13 mouse cellular contexts compared by ENCODE assay signal in the genomic region with DNA sequence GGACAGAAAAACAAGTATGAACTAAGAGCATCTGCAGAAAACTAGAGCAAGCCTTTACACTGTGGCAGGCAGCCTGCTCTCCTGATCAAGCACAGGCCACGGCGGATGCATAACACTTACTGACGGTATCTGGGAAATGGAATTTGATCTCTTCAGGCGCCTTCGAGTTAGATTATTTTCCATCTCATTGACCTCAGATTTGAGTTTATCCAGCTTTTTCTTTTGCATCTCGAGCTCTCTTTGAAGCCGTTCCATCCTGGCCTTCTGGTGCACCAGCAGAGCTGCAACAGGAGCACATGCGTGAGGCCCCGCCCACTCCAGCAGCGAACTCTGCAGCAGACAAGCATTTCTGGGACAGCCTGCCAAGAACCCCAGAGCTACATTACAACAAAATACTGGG. TPM values are rescaled to one million over a fixed set of nuclear protein-coding genes. Genes with fewer than 3 reads are reported as not detected.
DNase-seq lines count a peak whose midpoint lies in the region; ATAC-seq and TF ChIP-seq lines count a peak whose summit lies in the region.
"Had no signal": no experiment of that assay in that cellular context is flagged by ENCODE, and none has a peak within 500 bp of the region (broad histone marks: within the 10 kb centered on the region; RNA-seq: fewer than 3 reads in every experiment).

No protein-coding gene starts in this region.

- H3K9ac ChIP-seq in kidney, embryonic 15.5 days = no peak overlapping the region
- H3K9ac ChIP-seq in ES-E14 (ENCODE audit: insufficient read depth, low read depth, low read length, poor library complexity, severe bottlenecking) = no peak overlapping the region

- no peaks in the 10 kb centered on the region for H3K27me3 ChIP-seq in kidney, embryonic 15.5 days
- H3K27me3 ChIP-seq: Patski had no signal

- no peak for ATAC-seq in kidney, embryonic 15.5 days (replicated peaks; ENCODE audit: low FRiP score)
- ATAC-seq: Patski had no signal

- no peak overlapping the region for H3K27ac ChIP-seq in kidney, embryonic 15.5 days
- no peak overlapping the region for H3K27ac ChIP-seq in ES-E14 (ENCODE audit: insufficient read depth, low read depth, low read length, poor library complexity, severe bottlenecking)

- in situ Hi-C loops in ES-E14 (cut with MboI; ENCODE audit: low sequenced_read_pairs in 2 of 2, unreplicated experiment in 2 of 2) = no loop called here

- peaks cover 65% of the 10 kb centered on the region for H3K36me3 ChIP-seq in kidney, embryonic 15.5 days
- H3K36me3 ChIP-seq in ES-E14 (ENCODE audit: control insufficient read depth, insufficient read depth, low read length, poor library complexity, severe bottlenecking) = peaks cover 18% of the 10 kb centered on the region

- H3K9me3 ChIP-seq in kidney, embryonic 15.5 days (replicated peaks) = no peaks in the 10 kb centered on the region
- no peaks in the 10 kb centered on the region for H3K9me3 ChIP-seq in ES-E14 (ENCODE audit: control insufficient read depth, insufficient read depth, low read depth, low read length)

- peak; percentile 29 to 53 for DNase-seq in adrenal gland, postnatal 36 days
- no peak for DNase-seq in adrenal gland, adult 8-10 months
- DNase-seq in kidney, postnatal 25 days = peak; percentile 42 to 57
- DNase-seq in ES-E14 (ENCODE audit: low read depth, low spot score) = peak; percentile 2
- DNase-seq in cerebellum, adult 8-10 months = peak; percentile 35
- no peak for DNase-seq in spleen, postnatal 10 days (ENCODE audit: low spot score in 2 of 2)
- DNase-seq in thymus, adult 18-20 months = no peak
- DNase-seq: gastrocnemius, postnatal 25 days had no signal

- H3K4me1 ChIP-seq in kidney, embryonic 15.5 days = no peaks in the 10 kb centered on the region
- no peaks in the 10 kb centered on the region for H3K4me1 ChIP-seq in ES-E14 (ENCODE audit: control insufficient read depth in 2 of 2, insufficient read depth in 2 of 2, low read length in 2 of 2, poor library complexity in 1 of 2)

- WGBS in kidney, embryonic 15.5 days = 73% methylated on average over 10 of the region's 10 CpGs

- no peak overlapping the region for H3K4me2 ChIP-seq in kidney, embryonic 15.5 days
- H3K4me2 ChIP-seq: liver, embryonic 11.5 days; midbrain, embryonic 11.5 days had no signal

- H3K4me3 ChIP-seq in kidney, embryonic 15.5 days (replicated peaks) = no peak overlapping the region
- H3K4me3 ChIP-seq in ES-E14 (ENCODE audit: insufficient read depth in 1 of 2, low read depth in 1 of 2, low read length in 2 of 2, poor library complexity in 1 of 2, severe bottlenecking in 1 of 2) = no peak overlapping the region
- H3K4me3 ChIP-seq: erythroblast, embryonic 14.5 days had no signal

TF ChIP-seq in ES-E14, 5 proteins besides CTCF, POLR2A, EP300 and RAD21:
- no peak for TF ChIP-seq ZC3H11A (IDR thresholded peaks at IDR 0.05; ENCODE audit: borderline replicate concordance, low read depth, low read length)
- TF ChIP-seq MAFK (IDR thresholded peaks at IDR 0.05; ENCODE audit: insufficient read depth, low read depth, low read length) = no peak
- TF ChIP-seq CHD2 (IDR thresholded peaks at IDR 0.05; ENCODE audit: low read depth, low read length) = no peak
- TF ChIP-seq HCFC1 (IDR thresholded peaks at IDR 0.05; ENCODE audit: borderline replicate concordance, insufficient read depth, low read length) = no peak
- no peak for TF ChIP-seq ZNF384 (IDR thresholded peaks at IDR 0.05; ENCODE audit: low read depth, low read length)

RNA-seq across cellular contexts. Expression of gene Tab2, which starts 44.8 kb away (rescaled TPM):
- total RNA-seq in adrenal gland, postnatal 36 days (2021) = 10 to 100 TPM; 51.2 to 51.7 TPM
- 10 to 100 TPM; 43.7 to 54.0 (median 50.3) TPM for total RNA-seq in adrenal gland, adult 8-10 months (2022)
- polyA plus RNA-seq in kidney, embryonic 15.5 days (2015; fragmentation: Nextera tagmentation; extraction: Ambion mirVana) = 19.8 and 20.6 TPM in 2 replicates
- total RNA-seq in ES-E14 (2012; rRNA removed) = 47.0 and 48.4 TPM in 2 replicates

Comparison
In these comparisons a context has a peak if more than half of its experiments do, and no peak if none do; other contexts are left out.
1. DNase-seq: peak in adrenal gland, postnatal 36 days (2 of 2), kidney, postnatal 25 days (2 of 2), ES-E14 (single experiment) and cerebellum, adult 8-10 months (single experiment); none in adrenal gland, adult 8-10 months (single experiment), spleen, postnatal 10 days (0 of 2) and thymus, adult 18-20 months (0 of 2).